Mouse (Mus musculus): ENCODE measurements around the gene Abcc10. TPM values are rescaled to one million over a fixed set of nuclear protein-coding genes. Genes with fewer than 3 reads are reported as not detected.

Abcc10 gene
- polyA plus RNA-seq, 1 experiment, result 3.9 TPM

GRCm38 (mm10) chr17:46327413-46327905 is 693 bp downstream of the Abcc10 start:
- Histone ChIP-seq H3K9ac (ENCODE audit: low read depth, poor library complexity, severe bottlenecking) (peak overlapping the region; percentile 54), H3K36me3 (ENCODE audit: control insufficient read depth, insufficient read depth, low read length, poor library complexity, severe bottlenecking) (no peaks in the 10 kb centered on the region), H3K4me1 (ENCODE audit: control insufficient read depth, insufficient read depth, low read length) (no peaks in the 10 kb centered on the region), H3K27me3 (ENCODE audit: control insufficient read depth, insufficient read depth, low read length, poor library complexity, severe bottlenecking) (no peaks in the 10 kb centered on the region), H3K27ac (ENCODE audit: insufficient read depth, low read length) (no peak overlapping the region), H3K4me3 (ENCODE audit: low read depth, low read length) (peak overlapping the region; percentile 92), H3K9me3 (replicated peaks; ENCODE audit: control insufficient read depth, insufficient read depth, low read length, poor library complexity, severe bottlenecking) (no peaks in the 10 kb centered on the region)
- TF ChIP-seq POLR2A (IDR thresholded peaks at IDR 0.05; ENCODE audit: insufficient read depth, low read length) (no peak), EP300 (IDR thresholded peaks at IDR 0.05; ENCODE audit: insufficient read depth, low read depth, low read length) (no peak), CTCF (IDR thresholded peaks at IDR 0.05; ENCODE audit: low read depth, low read length) (no peak)

- H3K27ac ChIP-seq (ENCODE audit: insufficient read depth, low read length), result no peak overlapping the region
- no peaks in the 10 kb centered on the region for H3K36me3 ChIP-seq (ENCODE audit: control insufficient read depth, insufficient read depth, low read length, poor library complexity, severe bottlenecking)
- H3K4me1 ChIP-seq (ENCODE audit: control insufficient read depth, insufficient read depth, low read length), result no peaks in the 10 kb centered on the region
- no peak for TF ChIP-seq EP300 (IDR thresholded peaks at IDR 0.05; ENCODE audit: insufficient read depth, low read depth, low read length)
- TF ChIP-seq CTCF (IDR thresholded peaks at IDR 0.05; ENCODE audit: low read depth, low read length), result no peak
- no peak for TF ChIP-seq POLR2A (IDR thresholded peaks at IDR 0.05; ENCODE audit: insufficient read depth, low read length)
- H3K27me3 ChIP-seq (ENCODE audit: control insufficient read depth, insufficient read depth, low read length, poor library complexity, severe bottlenecking), result no peaks in the 10 kb centered on the region
- H3K9ac ChIP-seq (ENCODE audit: low read depth, poor library complexity, severe bottlenecking), result no peak overlapping the region
- H3K4me3 ChIP-seq (ENCODE audit: low read depth, low read length), result no peak overlapping the region
- no peaks in the 10 kb centered on the region for H3K9me3 ChIP-seq (replicated peaks; ENCODE audit: control insufficient read depth, insufficient read depth, low read length, poor library complexity, severe bottlenecking)
Observed at GRCm38 (mm10) chr17:46322046-46322823, 5.9 kb downstream of the Abcc10 start.

GRCm38 (mm10) chr17:46320492-46320891 is 7.7 kb downstream of the Abcc10 start:
- H3K9me3 ChIP-seq (replicated peaks; ENCODE audit: control insufficient read depth, insufficient read depth, low read length, poor library complexity, severe bottlenecking), result no peaks in the 10 kb centered on the region
- no peak overlapping the region for H3K4me3 ChIP-seq (ENCODE audit: low read depth, low read length)
- TF ChIP-seq CTCF (IDR thresholded peaks at IDR 0.05; ENCODE audit: low read depth, low read length) (no peak), POLR2A (IDR thresholded peaks at IDR 0.05; ENCODE audit: insufficient read depth, low read length) (no peak), EP300 (IDR thresholded peaks at IDR 0.05; ENCODE audit: insufficient read depth, low read depth, low read length) (no peak)
- no peaks in the 10 kb centered on the region for H3K4me1 ChIP-seq (ENCODE audit: control insufficient read depth, insufficient read depth, low read length)
- H3K9ac ChIP-seq (ENCODE audit: low read depth, poor library complexity, severe bottlenecking), result no peak overlapping the region
- no peaks in the 10 kb centered on the region for H3K27me3 ChIP-seq (ENCODE audit: control insufficient read depth, insufficient read depth, low read length, poor library complexity, severe bottlenecking)
- no peaks in the 10 kb centered on the region for H3K36me3 ChIP-seq (ENCODE audit: control insufficient read depth, insufficient read depth, low read length, poor library complexity, severe bottlenecking)
- no peak overlapping the region for H3K27ac ChIP-seq (ENCODE audit: insufficient read depth, low read length)

- no peaks in the 10 kb centered on the region for H3K4me1 ChIP-seq (ENCODE audit: control insufficient read depth, insufficient read depth, low read length)
- H3K27me3 ChIP-seq (ENCODE audit: control insufficient read depth, insufficient read depth, low read length, poor library complexity, severe bottlenecking), result no peaks in the 10 kb centered on the region
- no peaks in the 10 kb centered on the region for H3K36me3 ChIP-seq (ENCODE audit: control insufficient read depth, insufficient read depth, low read length, poor library complexity, severe bottlenecking)
- no peak for TF ChIP-seq POLR2A (IDR thresholded peaks at IDR 0.05; ENCODE audit: insufficient read depth, low read length)
- TF ChIP-seq EP300 (IDR thresholded peaks at IDR 0.05; ENCODE audit: insufficient read depth, low read depth, low read length), result no peak
- TF ChIP-seq CTCF (IDR thresholded peaks at IDR 0.05; ENCODE audit: low read depth, low read length), result no peak
- no peak overlapping the region for H3K9ac ChIP-seq (ENCODE audit: low read depth, poor library complexity, severe bottlenecking)
- H3K9me3 ChIP-seq (replicated peaks; ENCODE audit: control insufficient read depth, insufficient read depth, low read length, poor library complexity, severe bottlenecking), result no peaks in the 10 kb centered on the region
- no peak overlapping the region for H3K4me3 ChIP-seq (ENCODE audit: low read depth, low read length)
- no peak overlapping the region for H3K27ac ChIP-seq (ENCODE audit: insufficient read depth, low read length)
Observed at GRCm38 (mm10) chr17:46315813-46316212, 12.3 kb downstream of the Abcc10 start.

DNA sequence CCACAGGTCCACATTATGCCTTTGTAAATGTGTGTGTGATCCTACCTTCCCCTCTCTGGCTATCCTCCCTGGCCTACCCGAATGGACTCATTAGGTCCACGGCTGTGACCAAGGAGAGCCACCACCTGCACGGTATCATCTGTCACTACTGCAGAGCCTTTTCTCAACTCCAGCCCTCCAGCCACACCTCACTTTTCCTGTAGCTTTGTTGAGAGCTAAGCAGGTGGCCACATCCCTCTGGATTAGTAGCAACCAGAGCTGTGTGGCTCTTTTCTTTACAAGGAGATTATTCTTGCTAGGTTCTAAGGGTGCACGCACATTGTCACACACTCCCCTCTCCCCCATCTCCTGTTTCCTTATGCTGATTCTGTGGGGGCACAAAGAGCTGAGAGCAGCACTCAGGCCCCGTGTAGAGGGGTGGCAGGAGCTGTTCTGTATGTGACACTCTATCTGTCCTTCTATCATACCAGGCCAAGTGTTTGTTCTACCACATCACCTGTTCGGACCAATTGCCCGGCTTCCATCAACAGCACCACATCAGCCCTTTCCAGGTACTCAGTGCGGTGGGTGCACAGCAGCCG is 14.9 kb downstream of the Abcc10 start:
- no peak overlapping the region for H3K9ac ChIP-seq (ENCODE audit: low read depth, poor library complexity, severe bottlenecking)
- no peak overlapping the region for H3K4me3 ChIP-seq (ENCODE audit: low read depth, low read length)
- H3K9me3 ChIP-seq (replicated peaks; ENCODE audit: control insufficient read depth, insufficient read depth, low read length, poor library complexity, severe bottlenecking), result no peaks in the 10 kb centered on the region
- no peaks in the 10 kb centered on the region for H3K4me1 ChIP-seq (ENCODE audit: control insufficient read depth, insufficient read depth, low read length)
- no peaks in the 10 kb centered on the region for H3K27me3 ChIP-seq (ENCODE audit: control insufficient read depth, insufficient read depth, low read length, poor library complexity, severe bottlenecking)
- H3K27ac ChIP-seq (ENCODE audit: insufficient read depth, low read length), result no peak overlapping the region
- no peaks in the 10 kb centered on the region for H3K36me3 ChIP-seq (ENCODE audit: control insufficient read depth, insufficient read depth, low read length, poor library complexity, severe bottlenecking)
- TF ChIP-seq CTCF (IDR thresholded peaks at IDR 0.05; ENCODE audit: low read depth, low read length) (no peak), POLR2A (IDR thresholded peaks at IDR 0.05; ENCODE audit: insufficient read depth, low read length) (no peak), EP300 (IDR thresholded peaks at IDR 0.05; ENCODE audit: insufficient read depth, low read depth, low read length) (no peak)

DNA sequence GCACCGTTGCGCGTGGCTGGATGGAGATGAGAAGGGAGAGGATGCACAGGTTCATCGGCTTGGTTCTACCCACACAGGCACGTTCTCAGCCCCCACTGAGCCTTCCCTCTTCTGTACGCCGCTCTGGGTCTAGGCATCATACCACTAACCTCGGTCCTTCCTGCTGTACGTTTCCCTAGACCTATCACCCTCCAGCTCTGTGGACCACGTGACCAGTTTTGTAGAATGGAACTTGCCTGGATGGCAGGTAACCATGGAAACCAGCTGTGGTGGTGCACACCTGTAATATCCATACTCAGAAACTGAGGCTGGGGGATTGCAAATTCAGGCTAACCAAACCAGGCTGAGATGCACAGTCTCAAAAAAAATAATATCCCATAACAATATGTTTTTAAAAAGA is 17.6 kb downstream of the Abcc10 start:
- H3K36me3 ChIP-seq (ENCODE audit: control insufficient read depth, insufficient read depth, low read length, poor library complexity, severe bottlenecking), result no peaks in the 10 kb centered on the region
- no peaks in the 10 kb centered on the region for H3K27me3 ChIP-seq (ENCODE audit: control insufficient read depth, insufficient read depth, low read length, poor library complexity, severe bottlenecking)
- TF ChIP-seq POLR2A (IDR thresholded peaks at IDR 0.05; ENCODE audit: insufficient read depth, low read length) (no peak), EP300 (IDR thresholded peaks at IDR 0.05; ENCODE audit: insufficient read depth, low read depth, low read length) (no peak), CTCF (IDR thresholded peaks at IDR 0.05; ENCODE audit: low read depth, low read length) (no peak)
- H3K9me3 ChIP-seq (replicated peaks; ENCODE audit: control insufficient read depth, insufficient read depth, low read length, poor library complexity, severe bottlenecking), result no peaks in the 10 kb centered on the region
- no peak overlapping the region for H3K27ac ChIP-seq (ENCODE audit: insufficient read depth, low read length)
- H3K4me1 ChIP-seq (ENCODE audit: control insufficient read depth, insufficient read depth, low read length), result no peaks in the 10 kb centered on the region
- no peak overlapping the region for H3K9ac ChIP-seq (ENCODE audit: low read depth, poor library complexity, severe bottlenecking)
- no peak overlapping the region for H3K4me3 ChIP-seq (ENCODE audit: low read depth, low read length)

Measured in ES-Bruce4 (cell line).